Mouse (Mus musculus): ENCODE measurements around the gene Edf1. TPM values are rescaled to one million over a fixed set of nuclear protein-coding genes. Genes with fewer than 3 reads are reported as not detected.

Gene Edf1
- total RNA-seq (2012; rRNA removed), result 142 and 179 TPM in 2 replicates

DNA sequence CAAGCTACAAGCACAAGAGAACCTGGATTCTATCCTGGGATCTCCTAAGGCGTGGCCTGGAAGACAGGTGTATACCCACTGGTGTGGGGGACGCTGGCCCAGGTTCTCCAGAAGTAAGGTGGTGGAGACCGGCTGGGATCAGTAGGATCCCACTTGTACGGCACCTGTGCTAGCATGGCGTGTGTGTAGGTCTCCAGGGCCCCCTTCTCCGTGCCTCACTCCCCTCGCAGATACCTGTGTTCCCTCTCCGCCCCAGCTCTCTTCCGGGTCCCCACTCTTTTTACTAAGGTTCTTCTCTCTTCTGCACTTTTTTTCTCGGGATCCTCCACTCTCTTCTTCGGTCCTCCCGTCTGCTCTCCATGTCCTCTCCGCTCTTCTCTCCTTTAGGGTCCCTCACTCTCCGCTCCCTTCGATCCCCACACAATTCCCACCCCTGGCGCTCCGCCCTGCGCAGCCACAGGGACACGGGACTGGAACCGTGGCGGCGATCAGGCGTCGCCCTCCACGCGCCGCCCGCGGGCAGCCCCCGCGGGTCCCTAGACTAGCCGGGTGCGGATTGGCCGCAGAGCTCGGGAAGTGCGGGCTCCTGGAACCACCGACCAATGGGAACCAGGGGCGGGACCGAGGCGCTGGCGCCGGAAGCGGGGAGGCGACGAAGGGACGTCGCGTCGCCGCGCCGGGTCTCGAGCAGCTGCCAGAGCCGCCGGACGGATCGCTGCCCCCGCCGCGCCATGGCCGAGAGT is at the start of gene Edf1:
Edf1 (plus strand) TSS at position 627 of the 743 bp plus-strand sequence.
- Histone ChIP-seq H3K4me1 (ENCODE audit: control insufficient read depth in 2 of 2, insufficient read depth in 2 of 2, low read length in 2 of 2, poor library complexity in 1 of 2) (peaks cover 4% of the 10 kb centered on the region in 2 experiments; a peak in 2 of 4 replicates), H3K27ac (ENCODE audit: insufficient read depth, low read depth, low read length, poor library complexity, severe bottlenecking) (peak within 1 kb of the TSS; percentile 61), H3K9ac (ENCODE audit: insufficient read depth, low read depth, low read length, poor library complexity, severe bottlenecking) (peak within 1 kb of the TSS; percentile 94), H3K36me3 (ENCODE audit: control insufficient read depth, insufficient read depth, low read length, poor library complexity, severe bottlenecking) (peaks cover 20% of the 10 kb centered on the region), H3K4me3 (ENCODE audit: insufficient read depth in 1 of 2, low read depth in 1 of 2, low read length in 2 of 2, poor library complexity in 1 of 2, severe bottlenecking in 1 of 2) (peak within 1 kb of the TSS; percentile 93 to 97), H3K9me3 (ENCODE audit: control insufficient read depth, insufficient read depth, low read depth, low read length) (no peaks in the 10 kb centered on the region)
- TF ChIP-seq ZC3H11A (IDR thresholded peaks at IDR 0.05; ENCODE audit: borderline replicate concordance, low read depth, low read length) (no peak), CHD2 (IDR thresholded peaks at IDR 0.05; ENCODE audit: low read depth, low read length) (no peak), MAFK (IDR thresholded peaks at IDR 0.05; ENCODE audit: insufficient read depth, low read depth, low read length) (no peak), ZNF384 (IDR thresholded peaks at IDR 0.05; ENCODE audit: low read depth, low read length) (no peak), HCFC1 (IDR thresholded peaks at IDR 0.05; ENCODE audit: borderline replicate concordance, insufficient read depth, low read length) (no peak)
- in situ Hi-C loops (cut with MboI; ENCODE audit: low sequenced_read_pairs in 2 of 2, unreplicated experiment in 2 of 2), result no loop called here
- peak; percentile 78 for DNase-seq (ENCODE audit: low read depth, low spot score)

DNA sequence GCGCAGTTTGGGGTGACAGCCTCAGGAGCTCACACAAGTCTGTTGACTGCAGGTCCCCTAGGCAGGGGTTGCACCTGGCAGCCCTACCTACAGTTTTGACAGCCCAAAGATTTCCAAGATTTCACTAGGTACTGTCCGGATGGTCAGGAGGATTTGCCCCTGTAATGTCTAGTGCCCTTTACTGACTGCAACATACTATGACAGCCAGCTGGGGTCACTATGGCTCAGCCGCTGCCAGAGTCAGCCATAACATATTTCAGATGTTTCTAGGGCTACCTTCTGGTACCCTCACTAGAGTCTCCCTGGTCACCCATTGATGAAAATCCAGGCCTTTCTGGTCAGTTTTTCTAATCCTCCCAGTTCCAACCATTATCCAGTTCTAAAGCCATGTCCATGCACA is 47.7 kb upstream of the Edf1 start:
- in situ Hi-C loops (cut with MboI; ENCODE audit: low sequenced_read_pairs in 2 of 2, unreplicated experiment in 2 of 2), result no loop called here
- TF ChIP-seq ZC3H11A (IDR thresholded peaks at IDR 0.05; ENCODE audit: borderline replicate concordance, low read depth, low read length) (no peak), ZNF384 (IDR thresholded peaks at IDR 0.05; ENCODE audit: low read depth, low read length) (no peak), CHD2 (IDR thresholded peaks at IDR 0.05; ENCODE audit: low read depth, low read length) (no peak)
- DNase-seq (ENCODE audit: low read depth, low spot score), result no peak
- Histone ChIP-seq H3K4me1 (ENCODE audit: control insufficient read depth in 2 of 2, insufficient read depth in 2 of 2, low read length in 2 of 2, poor library complexity in 1 of 2) (no peaks in the 10 kb centered on the region), H3K36me3 (ENCODE audit: control insufficient read depth, insufficient read depth, low read length, poor library complexity, severe bottlenecking) (no peaks in the 10 kb centered on the region), H3K4me3 (ENCODE audit: insufficient read depth in 1 of 2, low read depth in 1 of 2, low read length in 2 of 2, poor library complexity in 1 of 2, severe bottlenecking in 1 of 2) (no peak overlapping the region), H3K9me3 (ENCODE audit: control insufficient read depth, insufficient read depth, low read depth, low read length) (no peaks in the 10 kb centered on the region), H3K27ac (ENCODE audit: insufficient read depth, low read depth, low read length, poor library complexity, severe bottlenecking) (no peak overlapping the region), H3K9ac (ENCODE audit: insufficient read depth, low read depth, low read length, poor library complexity, severe bottlenecking) (no peak overlapping the region)

DNA sequence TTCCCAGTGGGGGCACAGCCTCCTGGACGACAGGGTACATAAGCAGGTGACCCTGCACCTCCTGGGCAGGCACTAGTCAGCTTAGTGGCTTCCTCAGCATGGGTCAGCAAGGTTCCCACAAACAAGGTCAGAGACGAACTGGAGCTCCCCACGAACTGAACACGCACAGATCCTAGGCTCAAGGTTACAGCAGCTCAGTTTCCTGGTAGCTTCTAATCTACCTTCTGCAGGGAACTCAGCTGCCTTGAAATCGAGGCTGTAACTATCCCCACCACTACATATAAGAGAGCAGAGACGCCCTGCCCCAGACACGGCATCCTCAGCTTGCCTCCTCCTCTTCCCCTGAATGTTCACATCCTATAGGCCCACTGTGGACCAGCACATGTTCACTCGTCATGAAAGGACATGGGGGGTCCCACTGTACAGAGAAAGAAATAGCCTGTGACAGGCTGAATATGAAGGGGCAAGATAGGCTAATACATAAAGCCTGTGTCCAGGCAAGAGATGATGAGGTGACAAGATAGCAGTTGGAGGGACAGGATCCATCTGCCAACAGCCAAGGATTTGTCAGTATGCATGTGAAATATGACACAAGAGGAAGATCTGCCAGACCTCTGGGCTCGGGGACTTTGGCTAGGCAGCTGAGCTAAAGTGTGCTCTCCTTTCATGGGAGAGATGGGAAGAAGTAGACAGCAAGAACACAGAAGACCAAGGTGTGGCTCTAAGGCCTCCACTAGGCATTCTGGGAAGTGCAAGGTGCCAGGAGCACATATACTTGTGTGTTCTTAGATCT is 30.9 kb upstream of the Edf1 start:
- H3K4me1 ChIP-seq (ENCODE audit: control insufficient read depth in 2 of 2, insufficient read depth in 2 of 2, low read length in 2 of 2, poor library complexity in 1 of 2), result no peaks in the 10 kb centered on the region
- no peak overlapping the region for H3K4me3 ChIP-seq (ENCODE audit: insufficient read depth in 1 of 2, low read depth in 1 of 2, low read length in 2 of 2, poor library complexity in 1 of 2, severe bottlenecking in 1 of 2)
- no peak overlapping the region for H3K27ac ChIP-seq (ENCODE audit: insufficient read depth, low read depth, low read length, poor library complexity, severe bottlenecking)
- no peaks in the 10 kb centered on the region for H3K9me3 ChIP-seq (ENCODE audit: control insufficient read depth, insufficient read depth, low read depth, low read length)
- H3K9ac ChIP-seq (ENCODE audit: insufficient read depth, low read depth, low read length, poor library complexity, severe bottlenecking), result no peak overlapping the region
- peaks cover 45% of the 10 kb centered on the region for H3K36me3 ChIP-seq (ENCODE audit: control insufficient read depth, insufficient read depth, low read length, poor library complexity, severe bottlenecking)
- no peak for DNase-seq (ENCODE audit: low read depth, low spot score)
- TF ChIP-seq MAFK (IDR thresholded peaks at IDR 0.05; ENCODE audit: insufficient read depth, low read depth, low read length), result no peak
- no peak for TF ChIP-seq HCFC1 (IDR thresholded peaks at IDR 0.05; ENCODE audit: borderline replicate concordance, insufficient read depth, low read length)
- TF ChIP-seq ZNF384 (IDR thresholded peaks at IDR 0.05; ENCODE audit: low read depth, low read length), result no peak
- TF ChIP-seq CHD2 (IDR thresholded peaks at IDR 0.05; ENCODE audit: low read depth, low read length), result no peak
- no peak for TF ChIP-seq ZC3H11A (IDR thresholded peaks at IDR 0.05; ENCODE audit: borderline replicate concordance, low read depth, low read length)
- in situ Hi-C loops (cut with MboI; ENCODE audit: low sequenced_read_pairs in 2 of 2, unreplicated experiment in 2 of 2), result no loop called here

DNA sequence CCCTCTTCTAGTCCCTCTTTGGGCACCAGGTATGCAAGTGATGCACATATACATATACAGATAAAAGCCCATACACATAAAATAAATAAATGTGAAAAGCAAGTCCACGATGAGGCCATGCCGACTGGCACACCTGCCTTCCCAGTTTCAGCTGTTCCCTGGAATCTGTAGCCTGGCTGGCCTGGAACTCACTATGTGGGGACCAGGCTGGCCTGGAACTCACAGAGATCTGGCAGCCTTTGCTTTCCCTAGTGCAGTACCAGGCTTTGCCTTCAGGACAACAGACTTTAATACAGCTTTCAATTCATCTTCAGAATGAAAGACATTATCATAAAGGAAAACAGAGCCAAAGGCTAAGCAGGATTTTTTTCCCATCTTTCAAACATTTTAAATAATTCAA is 23.9 kb upstream of the Edf1 start:
- Histone ChIP-seq H3K9ac (ENCODE audit: insufficient read depth, low read depth, low read length, poor library complexity, severe bottlenecking) (no peak overlapping the region), H3K4me3 (ENCODE audit: insufficient read depth in 1 of 2, low read depth in 1 of 2, low read length in 2 of 2, poor library complexity in 1 of 2, severe bottlenecking in 1 of 2) (no peak overlapping the region), H3K4me1 (ENCODE audit: control insufficient read depth in 2 of 2, insufficient read depth in 2 of 2, low read length in 2 of 2, poor library complexity in 1 of 2) (no peaks in the 10 kb centered on the region), H3K36me3 (ENCODE audit: control insufficient read depth, insufficient read depth, low read length, poor library complexity, severe bottlenecking) (peaks cover 14% of the 10 kb centered on the region; the same call in 1 of the 2 replicates), H3K9me3 (ENCODE audit: control insufficient read depth, insufficient read depth, low read depth, low read length) (no peaks in the 10 kb centered on the region), H3K27ac (ENCODE audit: insufficient read depth, low read depth, low read length, poor library complexity, severe bottlenecking) (no peak overlapping the region)
- no peak for DNase-seq (ENCODE audit: low read depth, low spot score)
- in situ Hi-C loops (cut with MboI; ENCODE audit: low sequenced_read_pairs in 2 of 2, unreplicated experiment in 2 of 2), result no loop called here
- TF ChIP-seq MAFK (IDR thresholded peaks at IDR 0.05; ENCODE audit: insufficient read depth, low read depth, low read length) (no peak), CHD2 (IDR thresholded peaks at IDR 0.05; ENCODE audit: low read depth, low read length) (no peak), ZNF384 (IDR thresholded peaks at IDR 0.05; ENCODE audit: low read depth, low read length) (no peak), ZC3H11A (IDR thresholded peaks at IDR 0.05; ENCODE audit: borderline replicate concordance, low read depth, low read length) (no peak), HCFC1 (IDR thresholded peaks at IDR 0.05; ENCODE audit: borderline replicate concordance, insufficient read depth, low read length) (no peak)
